Mouse (Mus musculus) liver, adult 2 months (tissue): ENCODE measurements around the gene E330021D16Rik.
"Not testable (repeated sequence)": the region's sequence is repeated elsewhere in the genome, so short reads cannot be mapped to it uniquely, and the experiment has no call there.

Source experiments
- CTCF ChIP-seq: fragments of 200-500 bp; IDR thresholded peaks from 2 replicates; pipeline ENCODE4 v1.5.1; 2011; ENCODE audit warnings: low read depth, low read length, control low read depth
- POLR2A ChIP-seq: fragments of 200-500 bp; IDR thresholded peaks from 2 replicates; pipeline ENCODE4 v1.6.1; 2011; ENCODE audit warnings: low read length, control low read depth; ENCODE audit not compliant: insufficient read depth; ENCODE audit errors: extremely low read depth

GRCm38 (mm10) chr6:136436151-136436550, 20.8 kb upstream of the E330021D16Rik start:
- TF ChIP-seq CTCF, POLR2A: not testable (repeated sequence)
